Mouse (Mus musculus) A20 (cell line): ENCODE data around the gene Gtsf2.

Experiments used
- DNase-seq: peaks from one replicate; pipeline ENCODE4 v3.0.0-alpha.2; 2011; ENCODE audit warnings: low read depth, low spot score

Gtsf2 gene

DNA sequence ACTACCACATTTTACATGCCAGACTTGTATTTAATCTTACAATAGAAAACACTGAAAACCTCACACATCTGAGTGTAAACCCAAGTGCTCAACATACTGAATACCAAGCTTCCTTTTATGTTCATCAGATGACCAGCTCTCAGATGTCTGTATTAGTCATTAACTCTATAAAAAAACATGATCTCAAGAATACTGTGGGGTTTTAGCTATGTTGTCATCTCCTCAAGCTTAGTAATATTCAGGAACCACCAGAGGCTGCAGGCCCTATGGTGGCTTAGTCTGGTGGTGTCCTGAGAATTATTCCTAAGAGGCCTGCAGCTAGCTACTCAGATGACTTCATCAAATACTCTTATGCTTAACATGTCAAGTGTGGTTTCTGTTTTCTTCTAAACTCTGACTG lies 54.7 kb downstream of the Gtsf2 start:
- no peak for DNase-seq
